Mouse (Mus musculus): ENCODE data around the gene Erp29. TPM values are rescaled to one million over a fixed set of nuclear protein-coding genes. Genes with fewer than 3 reads are reported as not detected.
A peak's percentile ranks its signal among the peaks of the same experiment; 100 is the strongest.
"Not testable (repeated sequence)": the region's sequence is repeated elsewhere in the genome, so short reads cannot be mapped to it uniquely, and the experiment has no call there.

Erp29 gene
- 37.1 and 50.3 TPM in 2 replicates for total RNA-seq (2015; ENCODE audit: low replicate concordance)
- total RNA-seq (2017; ENCODE audit: low replicate concordance), result 118 and 141 TPM in 2 replicates

DNA sequence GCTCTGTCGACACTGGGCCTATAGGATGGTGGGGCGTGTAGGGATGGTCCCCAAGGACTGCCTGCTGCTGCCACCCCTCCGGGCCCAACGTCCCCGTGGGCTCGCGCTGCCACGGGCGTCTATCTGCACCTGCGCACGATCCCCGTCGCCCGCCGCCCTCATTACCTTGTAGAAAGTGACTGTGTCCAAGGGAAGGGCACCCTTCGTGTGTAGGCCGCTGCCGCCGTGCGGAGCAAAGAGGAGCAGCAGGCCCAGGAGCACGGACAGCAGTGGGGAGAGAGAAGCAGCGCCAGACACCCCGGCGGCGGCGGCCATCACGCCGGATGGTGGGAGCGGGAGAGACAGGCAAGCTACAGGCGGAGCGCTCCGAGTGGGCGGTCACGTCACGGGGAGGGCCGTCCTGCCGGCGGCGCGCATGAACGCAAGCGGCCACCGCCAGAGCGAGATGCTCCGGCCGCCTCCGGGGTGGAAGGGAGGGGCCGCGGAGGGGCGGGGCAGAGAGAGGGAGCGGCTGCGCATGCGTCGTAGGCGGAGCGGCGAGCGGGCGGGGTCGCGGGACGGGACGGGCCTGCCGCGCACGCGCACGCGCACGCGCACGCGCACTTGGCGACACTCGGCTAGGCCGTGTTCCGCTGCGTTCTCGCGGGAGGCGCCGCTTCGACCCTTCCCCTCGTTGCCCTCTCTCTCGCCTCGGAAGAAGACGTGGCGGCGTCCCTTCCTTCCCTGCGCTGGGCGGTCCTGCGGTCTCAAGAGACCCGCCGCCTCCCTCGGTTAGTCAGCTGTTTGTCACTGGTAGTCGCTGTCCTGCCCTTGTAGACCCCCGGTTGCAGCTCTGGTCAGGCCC is at the start of gene Erp29:
Erp29 (minus strand) TSS at position 481 of the 844 bp plus-strand sequence.
- ATAC-seq (replicated peaks; ENCODE audit: low FRiP score, poor library complexity, severe bottlenecking), result peak; percentile 91

DNA sequence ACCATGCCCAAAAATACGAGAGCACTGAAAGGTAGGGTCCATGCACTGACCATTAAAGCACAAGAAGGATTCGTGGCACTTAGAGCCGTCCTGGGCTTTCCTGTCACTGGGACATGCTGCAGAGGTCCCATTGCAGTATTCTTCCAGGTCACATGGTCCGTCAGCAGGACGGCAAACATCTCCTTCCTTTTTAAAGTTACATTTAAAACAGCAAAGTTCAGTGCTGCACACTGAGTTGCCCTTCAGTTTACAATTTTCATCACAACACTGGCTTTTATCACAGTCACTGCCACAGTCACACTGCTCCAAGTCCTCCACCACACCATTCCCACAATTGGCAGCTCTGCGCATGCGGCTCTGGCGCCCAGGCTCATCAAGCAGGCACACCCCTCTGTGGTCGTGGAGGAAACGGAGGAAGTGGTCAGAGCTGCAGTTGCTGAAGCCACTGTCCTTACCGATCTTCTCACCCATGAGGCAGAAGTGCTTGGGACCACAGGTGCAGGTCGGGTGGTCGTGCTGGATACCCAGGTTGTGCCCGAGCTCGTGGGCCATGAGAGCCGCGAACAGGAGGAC is 49.2 kb upstream of the Erp29 start:
- not testable (repeated sequence) for ATAC-seq (replicated peaks; ENCODE audit: low FRiP score, poor library complexity, severe bottlenecking)

DNA sequence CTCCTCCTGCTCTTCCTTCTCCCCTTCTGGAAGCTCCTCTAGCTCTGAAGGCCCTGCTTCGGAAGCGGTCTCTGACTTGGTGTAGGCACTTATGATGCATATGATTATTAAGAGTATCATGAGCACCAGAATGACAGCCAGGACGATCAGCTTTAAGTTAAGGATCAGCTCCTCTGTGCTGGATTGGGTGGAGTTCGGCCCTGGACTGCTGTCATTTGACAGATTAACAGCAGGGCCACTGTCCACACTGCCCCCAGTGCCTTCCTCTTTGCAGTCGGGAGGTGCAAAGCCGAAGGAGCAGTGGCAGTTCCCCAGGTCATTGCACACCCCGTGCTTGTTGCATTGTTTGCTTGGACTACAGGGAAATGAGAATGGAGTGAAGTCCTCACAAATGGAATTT is 48.4 kb upstream of the Erp29 start:
- 0 out of 2 replicates have a peak, but pooled peaks have one; percentile 35 for ATAC-seq (replicated peaks; ENCODE audit: low FRiP score, poor library complexity, severe bottlenecking)

DNA sequence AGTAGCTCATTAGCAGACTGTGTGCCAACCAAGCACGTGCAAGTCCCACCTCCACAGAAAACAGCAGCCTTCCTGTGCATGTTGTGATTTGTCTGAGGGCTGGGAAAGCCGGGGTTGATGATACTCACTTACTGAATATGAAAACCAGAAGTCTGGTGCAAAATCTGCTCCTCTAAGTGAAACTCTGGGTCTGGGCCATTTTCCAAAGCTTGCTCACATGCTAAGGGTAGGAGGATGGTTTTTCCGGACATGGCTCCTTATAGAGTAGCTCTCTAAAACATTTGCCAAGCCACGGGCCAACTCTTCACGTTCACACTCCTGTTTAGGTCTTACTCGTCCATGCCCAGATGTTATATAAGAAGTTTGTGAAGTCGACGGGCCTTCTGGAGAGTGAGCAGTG is 41.0 kb upstream of the Erp29 start:
- ATAC-seq (replicated peaks; ENCODE audit: low FRiP score, poor library complexity, severe bottlenecking), result no peak

DNA sequence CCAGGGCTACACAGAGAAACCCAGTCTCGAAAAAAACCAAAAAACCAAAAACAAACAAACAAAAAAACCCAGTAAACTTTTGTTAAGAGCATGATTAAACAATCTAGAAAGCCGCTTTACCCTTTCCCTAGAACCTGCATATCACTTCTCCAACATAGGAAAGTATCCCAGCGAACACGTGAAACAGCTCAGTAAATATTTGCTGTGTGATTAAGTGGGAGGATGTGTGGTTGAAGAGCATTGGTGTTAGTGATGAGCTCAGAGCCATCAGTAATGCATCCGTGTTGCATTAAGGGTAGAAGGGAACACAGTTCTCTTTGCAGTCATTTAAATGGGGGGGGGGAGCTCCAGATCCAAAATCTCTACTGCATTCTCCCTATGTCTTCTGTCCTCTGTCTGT is 32.5 kb upstream of the Erp29 start:
- no peak for ATAC-seq (replicated peaks; ENCODE audit: low FRiP score, poor library complexity, severe bottlenecking)

DNA sequence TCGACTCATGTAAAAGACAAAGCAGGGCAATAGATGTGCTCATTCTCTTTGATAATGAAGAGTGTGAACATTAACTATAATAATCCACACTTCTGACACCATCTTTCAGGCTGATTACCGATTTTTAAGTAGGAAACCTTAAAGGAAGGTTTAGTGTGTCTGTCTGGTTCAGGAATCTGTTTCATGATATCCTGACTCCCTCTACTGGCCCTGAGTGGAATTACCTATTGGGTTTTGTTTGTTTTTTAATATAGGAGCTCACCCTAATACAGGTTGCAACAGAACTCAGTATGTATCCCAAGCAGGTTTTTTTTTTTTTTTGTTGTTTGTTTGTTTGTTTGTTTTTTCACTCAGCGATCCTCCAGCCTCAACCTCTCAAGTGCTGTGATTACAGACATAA is 25.4 kb upstream of the Erp29 start:
- peak; percentile 73 for ATAC-seq (replicated peaks; ENCODE audit: low FRiP score, poor library complexity, severe bottlenecking)

DNA sequence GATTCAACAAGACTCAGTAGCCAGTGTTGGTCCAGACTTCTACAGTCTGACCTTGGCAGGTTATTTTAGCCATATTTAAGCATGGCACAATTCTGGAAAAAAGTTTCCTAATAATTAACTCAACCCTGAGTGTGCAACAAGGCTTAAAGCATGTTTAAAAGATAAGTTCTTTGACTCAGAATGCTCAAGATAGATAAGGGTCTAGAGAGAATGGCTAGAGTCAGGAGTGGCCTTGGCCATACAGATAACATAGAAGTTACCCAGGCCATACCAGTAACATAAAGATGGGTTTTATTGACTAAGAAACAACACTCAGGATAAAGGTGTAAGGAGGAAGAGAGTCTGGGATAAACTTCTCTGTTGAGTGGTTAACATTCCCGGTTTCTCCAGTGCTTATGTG is 23.7 kb upstream of the Erp29 start:
- peak; percentile 74 for ATAC-seq (replicated peaks; ENCODE audit: low FRiP score, poor library complexity, severe bottlenecking)

DNA sequence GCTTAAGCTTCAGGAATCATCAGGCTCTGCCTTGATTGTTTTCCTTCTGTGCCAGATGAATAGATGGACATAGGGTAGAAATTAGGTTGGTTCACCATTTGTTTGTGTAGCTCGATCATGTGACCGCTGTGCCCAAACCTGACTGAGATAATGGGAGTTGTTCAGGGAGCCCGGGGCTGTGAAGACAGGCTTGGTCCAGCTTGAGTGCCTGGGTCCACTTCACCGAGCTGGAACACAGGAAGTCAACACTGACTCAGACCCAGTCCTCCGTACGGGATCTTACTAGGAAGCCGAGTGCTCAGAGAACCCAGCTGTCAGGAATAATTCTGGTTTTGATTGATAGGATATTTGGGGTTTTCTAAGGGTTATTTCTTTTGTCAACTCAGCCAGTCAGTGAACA is 22.3 kb upstream of the Erp29 start:
- no peak for ATAC-seq (replicated peaks; ENCODE audit: low FRiP score, poor library complexity, severe bottlenecking)

DNA sequence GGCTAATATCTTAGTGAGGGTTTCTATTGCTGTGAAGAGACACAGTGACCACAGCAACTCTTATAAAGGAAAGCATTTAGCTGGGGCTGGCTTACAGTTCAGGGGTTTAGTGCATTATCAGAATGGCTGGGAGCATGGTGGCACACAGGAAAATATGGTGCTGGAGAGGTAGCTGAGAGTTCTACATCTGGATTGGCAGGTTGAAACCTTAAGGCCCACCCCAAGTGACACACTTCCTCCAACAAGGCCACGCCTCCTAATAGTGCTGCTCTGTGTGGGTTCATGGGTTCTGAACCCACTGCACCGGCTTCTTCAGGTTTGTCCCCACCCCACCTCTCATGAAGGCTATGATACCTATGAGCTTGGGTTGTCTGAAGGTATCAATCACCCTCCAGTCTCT is 20.1 kb upstream of the Erp29 start:
- ATAC-seq (replicated peaks; ENCODE audit: low FRiP score, poor library complexity, severe bottlenecking), result no peak

DNA sequence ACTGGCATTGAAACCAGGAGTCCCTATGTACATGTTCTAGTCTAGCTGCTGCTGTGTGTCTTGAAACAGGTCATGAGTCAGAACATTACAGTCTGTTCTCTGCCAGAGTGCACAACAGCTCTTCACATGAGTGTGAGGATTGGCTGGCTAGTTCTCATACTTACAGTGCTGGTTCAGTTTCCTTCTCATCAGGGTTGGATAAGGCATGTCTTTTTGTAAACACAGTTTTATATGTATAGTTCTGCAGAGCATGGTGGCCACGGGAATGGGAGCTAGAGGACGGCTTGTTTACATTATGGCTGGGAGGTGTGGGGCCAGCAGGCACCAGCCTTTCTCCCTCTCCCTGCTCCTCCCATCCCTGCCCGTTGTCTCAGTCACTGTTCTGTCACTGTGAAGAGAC is 17.3 kb upstream of the Erp29 start:
- no peak for ATAC-seq (replicated peaks; ENCODE audit: low FRiP score, poor library complexity, severe bottlenecking)

DNA sequence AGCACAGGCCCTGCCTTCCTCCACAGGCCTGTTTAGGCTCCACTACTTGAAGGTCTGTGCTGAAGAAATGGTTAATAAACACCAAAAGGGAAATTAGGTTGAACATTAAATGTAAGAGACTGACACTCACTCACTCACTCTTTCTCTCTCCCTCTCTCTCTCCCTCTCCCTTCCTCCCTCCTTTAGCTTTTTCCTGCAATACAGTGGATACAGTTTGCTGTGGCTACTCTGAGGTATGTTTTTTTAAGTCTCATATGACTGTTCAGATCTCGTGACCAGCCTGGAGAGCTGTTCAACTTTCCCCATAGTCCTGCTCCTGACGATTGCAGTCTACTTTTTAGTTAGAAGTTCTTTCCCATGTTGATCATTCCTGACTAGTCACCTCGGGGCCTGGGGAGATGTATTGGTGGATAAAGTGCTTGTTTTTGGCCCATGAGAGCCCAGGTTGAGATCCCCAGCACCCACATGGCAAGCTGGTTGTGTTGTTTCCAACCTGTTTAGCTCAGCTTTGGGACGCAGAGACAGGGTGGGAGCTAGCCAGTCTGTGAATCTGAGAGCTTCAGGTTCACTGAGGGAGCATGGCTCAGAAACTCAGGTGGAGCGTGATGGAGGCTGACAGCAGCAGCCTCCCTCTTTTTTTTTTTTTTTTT is 11.4 kb upstream of the Erp29 start:
- no peak for ATAC-seq (replicated peaks; ENCODE audit: low FRiP score, poor library complexity, severe bottlenecking)

DNA sequence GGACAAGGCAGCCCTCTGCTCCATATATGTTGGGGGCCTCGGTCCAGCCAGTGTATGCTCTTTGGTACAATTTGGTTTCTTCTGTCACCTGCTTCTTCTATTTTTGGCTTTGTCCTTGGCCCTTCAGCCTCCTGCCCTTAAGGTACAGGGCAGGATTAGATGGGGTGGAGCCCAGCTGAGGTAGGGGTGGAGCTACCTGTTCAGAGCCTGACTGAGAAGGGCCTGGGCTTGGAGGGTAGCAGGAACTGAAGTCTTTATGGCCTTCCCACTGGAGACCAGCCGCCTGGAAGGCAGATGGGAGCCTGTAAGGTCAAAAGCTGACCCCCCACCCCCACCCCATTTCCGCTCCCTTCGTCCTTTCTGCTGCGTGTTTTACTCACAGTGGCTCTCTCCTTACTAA is 10.7 kb upstream of the Erp29 start:
- peak; percentile 67; the same call in 1 of the 2 replicates for ATAC-seq (replicated peaks; ENCODE audit: low FRiP score, poor library complexity, severe bottlenecking)

DNA sequence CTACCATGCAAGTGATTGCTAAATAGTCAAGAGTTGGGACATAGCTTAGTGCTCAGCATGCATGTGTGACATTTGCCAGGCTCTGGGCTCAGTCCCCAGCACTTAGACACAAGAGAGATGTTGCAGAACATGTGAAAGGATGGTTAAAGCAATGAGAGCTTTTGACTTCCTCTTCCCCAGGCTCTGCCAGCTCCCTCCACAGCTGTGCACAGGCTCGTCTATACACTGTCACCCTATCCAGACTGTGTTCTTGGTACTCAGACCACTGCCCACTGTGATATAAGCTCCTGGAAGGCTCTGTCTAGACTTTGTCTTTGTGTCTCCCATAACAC is 9.8 kb upstream of the Erp29 start:
- ATAC-seq (replicated peaks; ENCODE audit: low FRiP score, poor library complexity, severe bottlenecking), result no peak

DNA sequence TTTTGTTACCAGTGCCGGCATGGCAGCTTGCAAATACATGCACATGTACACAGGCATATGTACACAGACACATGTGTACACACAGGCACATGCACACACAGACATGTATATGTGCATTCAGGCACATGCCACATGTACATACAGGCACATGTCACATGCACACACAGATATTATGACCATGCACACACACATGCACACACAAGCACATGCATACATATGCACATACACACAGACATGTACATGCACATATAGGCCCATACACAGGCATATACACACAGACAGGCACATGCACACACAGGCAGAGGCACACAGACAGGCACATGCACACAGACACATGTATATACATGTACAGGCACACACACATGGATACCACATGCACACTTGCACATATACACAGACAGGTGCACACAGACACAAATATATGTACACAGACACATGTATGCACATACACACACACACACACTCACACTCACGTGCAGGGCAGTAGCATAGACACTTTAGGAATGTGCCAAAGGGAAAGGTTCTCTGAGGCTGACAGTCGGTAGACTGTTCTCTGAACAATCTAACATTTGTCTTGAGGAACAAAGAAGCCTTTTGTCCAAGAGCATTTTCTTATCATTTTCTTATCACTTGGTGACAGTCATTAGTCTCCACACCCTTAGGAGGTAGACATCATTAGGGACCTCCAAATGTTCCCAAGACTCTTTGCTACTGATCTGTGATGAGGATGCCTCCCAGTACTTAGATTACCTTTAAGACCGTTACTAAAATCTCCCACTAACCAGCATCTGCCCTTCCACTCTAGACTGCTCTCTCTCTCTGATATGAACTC is 9.2 kb upstream of the Erp29 start:
- ATAC-seq (replicated peaks; ENCODE audit: low FRiP score, poor library complexity, severe bottlenecking), result 0 out of 2 replicates have a peak, but pooled peaks have one; percentile 27

DNA sequence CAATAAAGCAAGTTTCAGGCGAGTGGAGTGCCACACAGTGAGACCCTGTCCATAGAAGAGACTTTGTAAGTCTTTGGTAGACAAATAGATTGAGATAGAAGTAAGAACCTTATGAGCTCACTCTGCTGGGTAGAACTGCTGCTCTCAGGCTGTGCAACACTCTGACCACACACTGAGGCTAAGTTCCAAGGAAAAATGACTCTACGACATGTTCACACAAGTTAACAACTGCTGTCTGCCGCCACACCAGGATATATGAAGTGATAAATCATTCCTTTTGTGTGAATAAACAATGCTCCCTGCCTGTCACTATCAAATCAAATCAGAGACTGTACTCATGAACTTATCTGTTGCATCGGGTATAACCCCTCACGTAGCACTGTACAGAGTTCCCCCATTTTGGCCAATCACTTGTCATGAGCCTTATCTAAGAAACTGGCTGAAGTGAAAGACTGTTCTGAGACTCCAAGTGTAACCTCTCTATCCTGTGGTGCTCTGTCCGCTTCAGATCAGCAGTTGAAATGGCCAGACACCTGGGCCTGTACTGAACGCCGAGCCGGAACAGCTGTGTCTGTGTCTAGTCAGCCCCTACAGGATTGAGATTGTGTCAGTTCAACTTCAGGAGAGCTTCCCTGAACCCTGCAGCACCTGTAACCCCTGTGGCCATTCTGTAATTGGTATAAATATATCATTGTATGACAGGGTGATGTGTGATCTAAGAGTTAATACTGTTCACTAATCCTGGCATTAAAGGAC is 3.4 kb upstream of the Erp29 start:
- no peak for ATAC-seq (replicated peaks; ENCODE audit: low FRiP score, poor library complexity, severe bottlenecking)

DNA sequence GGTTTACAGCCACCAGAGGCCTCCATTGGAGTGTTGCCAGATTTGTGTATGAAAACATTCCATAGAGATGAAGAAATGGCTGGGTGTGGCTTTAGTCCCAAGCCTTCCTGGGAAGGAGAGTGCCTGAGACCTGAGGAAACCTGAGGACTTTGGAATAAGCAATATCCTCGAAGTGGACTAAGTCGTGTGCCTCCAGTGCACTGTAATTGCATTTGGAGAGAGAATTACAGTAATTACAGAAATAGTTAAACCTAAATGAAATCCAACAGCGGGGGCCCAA is 2.1 kb upstream of the Erp29 start:
- no peak for ATAC-seq (replicated peaks; ENCODE audit: low FRiP score, poor library complexity, severe bottlenecking)

DNA sequence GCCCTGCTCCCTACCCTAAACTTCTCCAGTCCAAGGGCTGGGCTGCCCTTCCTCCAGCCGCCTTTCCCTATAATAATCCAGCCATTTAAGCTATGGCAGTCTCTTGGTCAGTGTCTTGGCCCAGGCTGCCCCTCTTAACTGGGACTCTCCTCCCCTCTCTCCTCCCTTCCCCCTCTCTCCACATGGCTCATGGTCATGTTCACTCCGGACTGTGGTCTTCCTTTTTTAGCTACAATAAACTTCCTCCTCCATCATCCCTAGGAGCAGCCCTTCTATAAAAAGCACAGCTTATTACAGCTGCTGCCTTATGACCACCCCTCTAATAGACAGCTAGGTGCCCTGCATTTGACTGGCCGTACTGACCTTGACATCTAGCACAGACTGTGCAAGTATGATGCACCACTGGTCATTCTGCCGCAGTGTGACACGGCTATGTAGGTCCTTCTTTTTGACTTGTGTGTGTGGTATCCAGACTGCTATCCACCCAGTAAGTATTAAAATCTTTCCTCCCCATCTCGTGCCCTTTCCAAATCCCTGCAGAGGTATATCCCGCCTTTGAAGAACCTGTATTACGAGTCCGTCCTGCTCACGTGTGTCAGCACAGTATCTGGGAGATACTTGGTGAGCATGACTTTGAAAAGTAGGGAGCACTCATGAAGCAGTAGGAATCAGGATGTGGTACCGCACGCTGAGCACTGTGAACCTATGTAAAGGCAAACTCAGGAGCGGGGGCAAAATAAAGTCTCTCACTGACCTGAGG is 1.6 kb upstream of the Erp29 start:
- no peak for ATAC-seq (replicated peaks; ENCODE audit: low FRiP score, poor library complexity, severe bottlenecking)

DNA sequence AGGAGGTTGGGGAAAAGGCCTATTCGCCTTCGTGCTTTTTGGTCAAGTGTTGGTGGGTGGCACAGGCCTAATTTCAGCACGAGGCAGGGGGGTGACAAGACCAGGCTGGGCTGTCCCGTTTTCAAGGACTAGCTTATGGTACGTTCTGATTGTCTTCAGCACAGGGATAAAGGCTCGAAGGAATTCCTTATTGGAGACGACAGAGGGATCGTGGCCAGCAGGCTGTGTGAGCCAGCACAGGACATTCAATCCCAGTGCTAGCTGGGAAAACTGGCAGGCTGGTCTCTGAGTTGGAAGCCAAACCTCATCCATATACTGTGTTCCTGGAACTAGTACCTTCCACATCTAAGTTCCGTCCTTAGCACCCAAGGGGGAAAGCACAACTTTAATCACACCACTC is 600 bp upstream of the Erp29 start:
- ATAC-seq (replicated peaks; ENCODE audit: low FRiP score, poor library complexity, severe bottlenecking), result peak; percentile 1; the same call in 1 of the 2 replicates

DNA sequence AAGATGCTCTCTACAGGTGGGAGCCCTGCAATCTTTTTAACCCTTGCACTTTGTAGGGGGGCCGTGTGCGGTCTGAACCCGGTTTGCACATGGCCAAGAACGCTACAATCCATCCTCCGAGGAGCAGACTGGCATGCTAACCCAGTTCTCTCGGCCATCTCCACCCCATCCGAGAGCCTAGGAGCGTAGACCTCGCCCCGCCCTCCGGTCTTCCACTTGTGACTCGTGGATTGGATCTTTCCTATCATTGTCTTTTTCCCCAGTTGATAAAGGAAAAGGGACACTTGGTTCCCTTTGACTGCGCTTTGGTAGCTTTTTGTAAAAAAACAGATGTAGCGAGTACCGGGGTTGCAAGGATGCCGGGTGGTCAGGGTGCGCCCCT is 671 bp downstream of the Erp29 start, which contains the start of gene Tmem116:
Tmem116 (plus strand) TSS at position 250 of the 382 bp plus-strand sequence.
- peak; percentile 68 for ATAC-seq (replicated peaks; ENCODE audit: low FRiP score, poor library complexity, severe bottlenecking)

All from erythroid progenitor cell, adult 5-6 weeks (primary cell).